Mouse (Mus musculus) adrenal gland (tissue): ENCODE measurements at regions not wholly inside any gene's neighbourhood (a gene's known extent, or its start where the extent isn't known, plus 50 kb on each side); places are given as distances from the start of the nearest gene placed in this dataset.

Experiments used
- intact Hi-C: fragments of 180-260 bp; cut with DNase I; formaldehyde crosslinking; loops from one replicate; pipeline ENCODE4 v1.15.1; 2025

- intact Hi-C loops, result no loop called here
These were observed 89.4 kb upstream of the Bach2 start for GRCm38 (mm10) chr4:32149171-32149570.

- intact Hi-C loops, result loop anchor here (2.0 to 5.0 kb wide), 2 partner anchors 95 to 384 kb away; no protein-coding TSS in a partner anchor
These were observed 85.2 kb upstream of the Bach2 start for GRCm38 (mm10) chr4:32153356-32153755.

- intact Hi-C loops, result no loop called here
These were observed 81.6 kb upstream of the Bach2 start for GRCm38 (mm10) chr4:32156965-32157364.

DNA sequence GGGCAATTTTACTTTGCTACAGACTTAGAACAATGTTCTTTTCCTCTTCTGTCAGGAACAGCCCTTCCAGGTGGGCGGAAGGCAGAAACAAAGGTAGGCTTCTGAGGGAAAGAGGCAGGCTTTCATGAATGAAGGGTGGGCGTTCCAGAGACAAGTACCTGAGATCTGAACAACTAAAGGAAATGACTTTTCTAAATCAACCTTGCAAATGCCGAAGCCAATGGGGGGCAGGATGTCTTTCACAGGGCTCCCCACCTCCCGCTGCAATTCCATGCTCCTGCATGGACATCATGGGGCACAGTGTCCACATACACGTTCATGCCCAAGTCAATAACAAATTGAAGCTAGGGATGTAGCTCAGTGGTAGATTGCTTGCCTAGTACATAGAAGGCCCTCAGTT, 80.2 kb upstream of the Bach2 start:
- intact Hi-C loops, result no loop called here

- intact Hi-C loops, result no loop called here
These were observed 79.7 kb upstream of the Bach2 start for GRCm38 (mm10) chr4:32158886-32159285.

- intact Hi-C loops, result no loop called here
These were observed 77.8 kb upstream of the Bach2 start for GRCm38 (mm10) chr4:32160815-32161214.

DNA sequence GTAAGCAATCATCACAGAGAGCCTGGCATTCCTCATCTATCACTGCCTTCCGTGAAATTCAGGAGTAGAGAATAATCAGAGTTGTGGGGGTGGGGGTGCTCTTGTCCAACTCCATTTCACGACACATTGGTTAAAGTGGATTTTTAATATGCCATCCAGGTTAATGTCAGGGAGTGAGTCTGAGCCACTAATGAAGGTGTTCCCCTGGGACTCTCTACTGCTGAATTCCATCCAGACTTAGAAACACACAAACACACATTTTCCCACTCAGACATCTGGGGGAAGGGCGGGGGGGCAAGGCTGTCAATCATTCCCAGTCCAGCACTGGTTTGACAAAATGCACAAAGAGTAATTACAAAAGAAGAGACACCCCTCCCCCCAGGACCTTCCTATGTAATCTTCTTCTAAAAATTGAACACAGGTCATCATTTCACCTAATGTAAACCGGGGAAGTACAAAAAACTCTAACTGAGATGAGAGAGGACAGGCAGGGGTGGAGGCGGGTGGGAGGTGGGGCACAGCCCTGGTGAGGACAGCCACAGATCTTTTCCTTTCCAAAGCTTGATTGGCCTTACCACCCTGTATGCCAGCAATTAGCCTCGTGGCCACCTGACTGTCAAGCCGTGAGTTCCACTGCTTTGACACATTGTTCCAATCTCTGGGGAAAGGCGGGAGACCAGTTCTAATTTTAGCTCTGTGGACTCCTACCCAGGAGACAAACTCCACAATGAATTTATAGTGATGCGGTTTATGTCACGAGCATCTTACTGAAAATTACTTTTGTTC, 76.5 kb upstream of the Bach2 start:
- intact Hi-C loops, result no loop called here

- intact Hi-C loops, result no loop called here
These were observed 75.8 kb upstream of the Bach2 start for GRCm38 (mm10) chr4:32162694-32163240.

DNA sequence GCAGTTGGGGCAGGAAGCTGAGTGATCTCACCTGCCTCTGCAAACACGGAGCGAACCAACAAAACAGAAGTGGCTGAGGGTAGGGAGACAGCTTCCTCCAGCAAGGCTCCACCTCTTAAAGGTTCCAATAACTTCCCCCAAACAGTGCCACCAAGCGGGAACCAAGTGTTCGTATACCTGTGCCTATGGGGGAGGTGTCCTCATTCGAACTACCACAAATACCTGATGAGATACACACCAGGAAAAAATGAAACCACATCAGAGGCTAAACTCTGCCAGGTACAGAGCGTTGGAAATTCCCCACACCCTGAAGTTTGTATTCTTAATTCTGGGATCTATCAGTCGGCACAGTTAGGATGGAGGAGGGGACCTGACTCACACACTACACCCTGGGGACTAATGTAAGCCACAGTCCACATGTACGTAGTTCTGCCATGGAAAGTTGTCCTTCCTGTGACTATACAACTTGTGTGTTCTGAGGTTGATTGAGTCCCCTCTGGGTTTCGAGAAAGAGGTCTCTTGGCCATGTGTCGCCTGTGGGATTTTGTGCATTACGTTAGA, 74.4 kb upstream of the Bach2 start:
- intact Hi-C loops, result no loop called here

- intact Hi-C loops, result no loop called here
These were observed 73.8 kb upstream of the Bach2 start for GRCm38 (mm10) chr4:32164736-32165241.

DNA sequence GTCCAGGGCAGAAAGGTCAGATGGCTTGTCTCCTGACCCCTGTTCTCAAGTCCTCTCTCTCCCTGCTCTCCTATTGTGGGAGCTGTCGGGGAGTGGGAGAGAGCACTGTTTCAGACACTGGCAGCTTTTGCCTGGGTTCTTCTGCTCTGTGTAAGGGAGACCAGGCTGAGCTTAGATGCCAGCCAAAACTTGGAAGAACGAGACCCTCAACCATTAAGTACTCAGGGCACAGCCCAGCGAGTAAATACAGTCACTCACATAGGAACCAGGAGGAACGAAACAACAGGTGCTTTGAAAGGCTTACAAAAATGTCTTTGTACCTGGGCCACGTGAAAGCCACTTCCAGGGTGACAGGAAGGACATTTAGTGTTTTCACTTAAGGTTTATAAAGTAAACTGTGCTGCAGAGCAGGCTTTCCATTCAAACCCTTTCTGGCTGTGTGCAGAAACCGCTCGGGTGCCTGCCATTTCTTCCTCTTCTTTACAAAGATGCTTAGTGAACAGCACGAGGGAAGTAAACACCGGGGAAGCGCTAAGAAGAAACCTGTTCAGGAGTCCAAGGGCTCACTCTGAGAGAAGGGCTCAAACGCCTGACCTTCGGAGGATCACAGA, 72.6 kb upstream of the Bach2 start:
- intact Hi-C loops, result no loop called here

GRCm38 (mm10) chr4:32167151-32167550, 71.5 kb upstream of the Bach2 start:
- intact Hi-C loops, result no loop called here

DNA sequence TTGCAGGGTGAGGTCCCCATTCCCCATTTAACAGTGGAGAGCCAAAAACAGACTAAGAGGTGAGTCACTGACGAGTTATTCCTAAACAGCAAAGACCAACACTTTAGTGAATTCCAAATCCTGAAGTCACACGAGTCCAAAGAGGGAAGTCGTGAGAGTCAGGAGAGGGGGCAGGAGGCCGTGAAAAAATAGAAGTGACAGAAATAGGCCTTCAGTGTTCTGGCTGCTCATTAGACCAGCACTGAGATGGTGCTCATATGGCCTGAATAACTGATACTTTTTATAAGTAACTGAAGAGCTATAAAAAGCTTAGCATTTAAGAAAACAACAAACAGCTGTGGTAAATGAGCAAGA, 68.5 kb upstream of the Bach2 start:
- intact Hi-C loops, result no loop called here

DNA sequence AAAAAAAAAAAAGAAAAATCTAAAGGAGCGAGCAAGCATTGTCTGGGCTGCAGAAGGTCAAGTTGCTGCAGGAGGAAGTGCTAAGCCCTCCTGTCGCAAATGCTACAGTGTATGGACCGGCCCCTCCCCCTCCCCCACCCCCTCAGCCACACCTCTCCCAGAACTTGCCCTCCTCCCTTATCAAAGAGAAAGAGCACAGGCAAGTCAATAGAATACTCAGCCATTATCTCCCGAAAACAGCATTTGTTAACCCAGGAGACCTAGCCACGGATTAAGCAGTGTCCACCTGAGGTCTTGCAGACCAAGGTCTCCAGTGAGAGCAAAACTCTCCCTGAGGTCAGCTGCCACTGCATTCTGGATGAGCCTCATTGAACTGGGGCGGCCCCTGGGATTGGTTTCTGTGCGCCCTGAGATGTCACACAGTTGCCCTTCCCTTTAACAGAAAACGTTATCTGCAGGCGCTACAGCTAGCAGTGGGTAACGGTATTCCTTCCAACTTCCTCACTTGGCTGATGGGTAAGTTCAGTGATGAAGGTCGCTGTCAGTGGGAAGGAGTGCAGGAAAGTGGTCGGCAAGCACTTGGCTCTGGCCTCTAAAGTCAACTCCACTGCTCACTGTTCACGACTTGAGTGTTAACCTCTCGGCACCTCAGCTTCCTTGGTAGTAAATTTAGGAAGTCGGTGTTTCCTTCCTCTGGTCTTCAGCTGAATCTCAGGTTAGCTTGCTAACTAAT, 68.0 kb upstream of the Bach2 start:
- intact Hi-C loops, result no loop called here

- intact Hi-C loops, result no loop called here
These were observed 67.3 kb upstream of the Bach2 start for GRCm38 (mm10) chr4:32171291-32171690.

- intact Hi-C loops, result no loop called here
These were observed 65.6 kb upstream of the Bach2 start for GRCm38 (mm10) chr4:32172992-32173391.

GRCm38 (mm10) chr4:32174771-32175170, 63.8 kb upstream of the Bach2 start:
- intact Hi-C loops, result no loop called here

DNA sequence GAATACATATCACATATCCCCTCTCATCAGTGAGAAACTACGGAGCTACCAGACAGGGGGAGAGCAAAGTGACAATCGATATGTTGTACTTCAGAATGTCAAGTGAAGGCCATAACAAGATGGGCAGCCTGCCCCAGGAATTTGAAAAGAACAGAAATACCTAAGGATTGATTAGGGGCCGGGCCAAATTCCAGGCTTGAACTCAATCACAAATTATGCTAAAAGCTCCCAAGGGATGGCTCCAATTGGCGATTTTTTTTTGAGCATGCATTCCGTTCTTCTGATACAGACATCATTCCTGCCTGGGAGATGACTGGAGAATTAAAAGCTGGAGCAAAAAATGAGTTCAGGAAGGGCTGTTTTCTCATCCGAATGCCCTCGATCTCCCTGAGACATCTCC, 63.4 kb upstream of the Bach2 start:
- intact Hi-C loops, result no loop called here

DNA sequence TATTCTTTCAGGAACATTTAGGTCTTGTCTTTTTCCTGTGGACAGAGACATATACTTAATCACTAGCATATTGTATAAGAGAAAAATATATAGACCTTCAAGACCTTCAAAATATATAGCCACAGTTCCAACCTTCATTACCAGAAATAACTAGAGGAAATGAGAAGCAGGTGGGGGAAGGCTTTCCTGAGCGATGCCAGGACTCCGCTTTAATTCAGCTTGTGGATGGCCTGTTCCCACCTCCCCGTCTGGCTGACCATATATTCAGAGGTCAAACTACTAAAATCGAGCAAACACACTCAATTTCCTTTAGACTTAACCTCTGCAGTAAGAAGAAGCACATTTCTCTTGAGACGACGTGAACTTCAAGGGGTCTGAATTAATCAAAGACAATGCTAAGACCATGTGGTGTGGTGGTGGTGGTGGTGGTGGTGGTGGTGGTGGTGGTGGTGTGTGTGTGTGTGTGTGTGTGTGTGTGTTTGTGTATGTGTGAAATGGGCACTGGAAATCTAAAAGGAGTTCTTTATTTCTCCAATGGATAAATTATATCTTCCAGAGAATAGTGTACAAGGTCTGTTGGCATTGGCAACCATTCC, 62.7 kb upstream of the Bach2 start:
- intact Hi-C loops, result no loop called here

- intact Hi-C loops, result no loop called here
These were observed 62.0 kb upstream of the Bach2 start for GRCm38 (mm10) chr4:32176449-32177135.
